Mouse (Mus musculus) limb, embryonic 15.5 days (tissue): ENCODE results near the gene Prss53. TPM values are rescaled to one million over a fixed set of nuclear protein-coding genes. Genes with fewer than 3 reads are reported as not detected.

ENCODE experiments used
- ATAC-seq: fragments of 200-750 bp; cut with Nextera tagmentation; 2 replicates; pipeline ENCODE4 v1.8.0; 2017; ENCODE audit warnings: low read depth, moderate TSS enrichment; ENCODE audit not compliant: insufficient number of reproducible peaks, low FRiP score, low TSS enrichment
- H3K27ac ChIP-seq: fragments of 300-500 bp; sonication (generic); 2 replicates; pipeline ENCODE4 v1.5.1; 2015; ENCODE audit warnings: moderate library complexity, mild to moderate bottlenecking, inconsistent platforms
- H3K27me3 ChIP-seq: fragments of 300-500 bp; sonication (generic); 2 replicates; pipeline ENCODE4 v1.6.1; 2015; ENCODE audit warnings: inconsistent platforms
- H3K36me3 ChIP-seq: fragments of 300-500 bp; sonication (generic); 2 replicates; pipeline ENCODE4 v1.6.1; 2015; ENCODE audit warnings: inconsistent platforms
- H3K4me1 ChIP-seq: fragments of 300-500 bp; sonication (generic); 2 replicates; pipeline ENCODE4 v1.6.1; 2015; ENCODE audit warnings: inconsistent platforms
- H3K4me2 ChIP-seq: fragments of 300-500 bp; sonication (generic); 2 replicates; pipeline ENCODE4 v1.6.1; 2015; ENCODE audit warnings: mild to moderate bottlenecking, inconsistent platforms
- H3K4me3 ChIP-seq: fragments of 300-500 bp; sonication (generic); 2 replicates; pipeline ENCODE4 v1.5.1; 2015; ENCODE audit warnings: mild to moderate bottlenecking, inconsistent platforms
- H3K9ac ChIP-seq: fragments of 300-500 bp; sonication (generic); 2 replicates; pipeline ENCODE4 v1.6.1; 2015; ENCODE audit warnings: inconsistent platforms
- H3K9me3 ChIP-seq: fragments of 300-500 bp; sonication (generic); 2 replicates; pipeline ENCODE4 v1.6.1; 2016; ENCODE audit warnings: inconsistent platforms
- WGBS: fragments of 180-500 bp; shearing (Covaris S2); methylation state at CpG from one replicate; pipeline ENCODE4 v1.1.7; 2015; 5-methylcytosine and 5-hydroxymethylcytosine counted together
- polyA plus RNA-seq: library from polyadenylated mRNA; unstranded; fragments of >200 nt; fragmentation: Nextera tagmentation; extraction: Ambion mirVana; gene quantifications from 2 replicates; pipeline ENCODE4 v1.2.1, GENCODE M21; 2015

Prss53 gene
- polyA plus RNA-seq, 1 experiment from 2014 or later: 2.4 TPM

DNA sequence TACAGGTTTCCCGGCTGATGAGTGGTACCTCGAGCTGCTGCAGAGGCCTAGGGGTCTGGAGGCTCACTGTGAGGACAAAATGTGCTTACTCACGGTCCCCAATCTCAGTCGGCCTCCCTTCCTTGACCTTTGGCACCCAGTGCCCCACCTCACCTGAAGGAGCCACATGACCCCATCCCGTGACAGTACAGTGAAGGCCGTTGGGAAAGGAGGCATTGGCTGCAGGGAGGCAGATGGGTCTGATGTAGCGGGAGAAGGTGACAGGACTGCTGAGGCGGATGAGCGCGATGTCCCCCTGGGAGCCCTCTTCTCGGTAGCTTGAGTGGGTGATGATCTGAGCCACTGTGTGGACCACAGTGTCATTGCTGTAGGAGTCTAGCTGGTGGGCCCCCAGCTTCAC lies 36.1 kb upstream of the Prss53 start:
- peaks cover 28% of the 10 kb centered on the region for H3K27me3 ChIP-seq
- ATAC-seq: no peak
- peaks cover 49% of the 10 kb centered on the region for H3K36me3 ChIP-seq
- H3K4me1 ChIP-seq: peaks cover 24% of the 10 kb centered on the region
- H3K9me3 ChIP-seq: no peaks in the 10 kb centered on the region
- H3K9ac ChIP-seq: no peak overlapping the region
- WGBS: 86% methylated on average over 11 of the region's 11 CpGs
- H3K27ac ChIP-seq: no peak overlapping the region
- H3K4me2 ChIP-seq: no peak overlapping the region
- no peak overlapping the region for H3K4me3 ChIP-seq

DNA sequence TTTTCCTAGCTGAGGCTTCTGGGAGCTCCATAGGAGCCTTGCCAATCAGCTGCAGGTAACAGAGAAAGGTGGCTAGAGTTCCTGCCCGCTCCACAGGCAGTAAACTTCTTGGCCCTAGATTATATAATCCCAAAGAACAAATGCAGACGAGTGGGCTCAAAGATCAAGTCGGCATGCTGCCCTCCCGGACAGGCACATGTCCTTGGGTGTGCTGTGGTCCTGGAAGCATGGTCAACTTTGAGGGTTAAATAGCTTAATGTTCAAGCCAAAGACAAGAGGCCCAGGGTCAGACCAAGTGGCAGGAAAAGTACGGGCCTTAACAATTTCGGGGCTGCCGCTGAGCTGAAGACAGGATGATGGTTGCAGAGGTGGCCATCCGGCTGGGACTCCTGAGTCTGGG lies 35.3 kb upstream of the Prss53 start:
- Histone ChIP-seq H3K9me3 (no peaks in the 10 kb centered on the region), H3K9ac (no peak overlapping the region), H3K4me3 (no peak overlapping the region), H3K27me3 (peaks cover 28% of the 10 kb centered on the region), H3K4me1 (peaks cover 17% of the 10 kb centered on the region), H3K27ac (no peak overlapping the region), H3K36me3 (peaks cover 52% of the 10 kb centered on the region), H3K4me2 (no peak overlapping the region)
- 88% methylated on average over 8 of the region's 8 CpGs for WGBS
- ATAC-seq: no peak

DNA sequence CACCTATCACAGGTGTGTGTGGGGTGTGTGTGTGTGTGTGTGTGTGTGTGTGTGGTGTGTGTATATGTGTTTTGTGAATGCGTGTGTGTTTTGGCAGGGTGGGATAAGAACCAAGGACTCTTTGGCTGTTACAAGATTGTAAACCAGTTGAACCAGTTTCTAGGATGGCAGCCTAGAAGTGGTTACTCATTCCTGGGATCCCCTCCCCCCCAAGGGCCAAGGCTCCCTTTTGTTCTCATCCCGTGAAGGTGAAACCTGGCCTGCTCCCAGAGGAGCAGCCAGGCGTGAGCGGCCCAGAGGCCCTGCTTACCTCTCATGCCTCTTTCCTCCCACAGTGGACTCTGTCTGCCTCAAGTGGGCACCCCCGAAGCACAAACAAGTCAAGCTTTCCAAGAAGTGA lies 34.5 kb upstream of the Prss53 start:
- Histone ChIP-seq H3K4me1 (peaks cover 16% of the 10 kb centered on the region), H3K4me2 (no peak overlapping the region), H3K27me3 (peaks cover 27% of the 10 kb centered on the region), H3K9ac (no peak overlapping the region), H3K9me3 (no peaks in the 10 kb centered on the region), H3K27ac (no peak overlapping the region), H3K4me3 (no peak overlapping the region), H3K36me3 (peaks cover 56% of the 10 kb centered on the region)
- no peak for ATAC-seq
- 69% methylated on average over 5 of the region's 5 CpGs for WGBS

DNA sequence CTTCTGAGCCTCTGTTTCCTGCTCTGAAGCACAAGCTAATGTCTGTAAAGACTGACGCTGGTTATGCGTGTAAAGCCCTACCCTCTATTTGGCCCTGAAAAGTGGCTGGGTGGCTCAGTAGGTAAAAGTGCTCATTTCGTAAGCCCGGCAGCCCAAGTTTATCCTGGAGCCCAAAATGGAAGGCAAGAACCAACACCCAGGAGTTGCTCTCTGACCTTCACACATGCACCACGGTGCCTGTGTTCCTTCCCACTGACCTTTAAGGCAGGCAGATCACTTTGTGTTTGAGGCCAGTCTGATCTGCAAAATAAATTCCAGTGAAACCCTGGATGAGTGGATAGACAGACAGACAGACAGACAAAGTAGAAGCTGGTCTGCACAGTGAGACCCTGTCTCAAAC lies 32.9 kb upstream of the Prss53 start:
- peaks cover 2% of the 10 kb centered on the region; the same call in 1 of the 2 replicates for H3K4me1 ChIP-seq
- no peak overlapping the region for H3K4me2 ChIP-seq
- ATAC-seq: no peak
- no peak overlapping the region for H3K9ac ChIP-seq
- no peak overlapping the region for H3K4me3 ChIP-seq
- H3K9me3 ChIP-seq: no peaks in the 10 kb centered on the region
- H3K27me3 ChIP-seq: peaks cover 12% of the 10 kb centered on the region; the same call in 1 of the 2 replicates
- peaks cover 63% of the 10 kb centered on the region for H3K36me3 ChIP-seq
- 88% methylated on average over 5 of the region's 5 CpGs for WGBS
- no peak overlapping the region for H3K27ac ChIP-seq

DNA sequence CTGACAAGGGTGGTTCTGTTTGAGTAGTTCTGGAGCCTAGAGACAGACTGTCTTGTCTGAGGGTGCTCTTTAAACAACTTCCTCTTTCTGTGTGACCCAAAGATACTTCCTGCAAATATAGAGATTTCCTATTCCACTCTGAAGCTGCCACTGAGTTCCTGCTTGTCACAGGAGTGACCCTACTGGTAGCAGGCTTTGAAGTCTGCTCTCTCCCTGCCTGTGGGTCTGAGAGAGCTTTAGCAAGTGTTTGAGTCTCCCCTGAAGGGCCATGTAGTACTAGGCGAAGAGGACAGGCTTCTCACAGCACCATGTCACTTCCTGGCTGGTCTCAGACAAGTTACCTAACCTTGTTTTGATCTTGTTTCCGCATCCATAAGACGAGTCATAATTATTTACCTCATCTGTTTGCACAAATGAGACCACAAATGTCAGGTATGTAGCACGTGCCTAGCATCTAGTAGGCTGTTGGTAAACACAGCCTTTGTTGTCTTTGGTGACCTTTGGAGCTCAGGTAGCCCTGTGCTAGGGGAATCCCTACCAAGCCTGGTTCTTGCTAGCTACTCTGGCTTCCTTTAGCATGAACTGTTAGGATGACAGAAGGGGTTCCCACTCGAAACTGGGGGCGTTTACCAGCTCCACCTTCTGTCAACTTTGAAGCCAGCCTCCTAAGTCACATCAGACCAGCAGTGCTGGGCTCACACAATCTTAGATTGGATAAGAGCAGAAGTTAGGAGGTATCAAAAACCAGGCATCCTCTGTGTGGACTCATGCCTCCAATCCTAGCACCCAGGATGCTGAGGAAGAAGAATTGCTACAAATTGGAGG lies 31.9 kb upstream of the Prss53 start:
- Histone ChIP-seq H3K9me3 (no peaks in the 10 kb centered on the region), H3K36me3 (peaks cover 68% of the 10 kb centered on the region)

DNA sequence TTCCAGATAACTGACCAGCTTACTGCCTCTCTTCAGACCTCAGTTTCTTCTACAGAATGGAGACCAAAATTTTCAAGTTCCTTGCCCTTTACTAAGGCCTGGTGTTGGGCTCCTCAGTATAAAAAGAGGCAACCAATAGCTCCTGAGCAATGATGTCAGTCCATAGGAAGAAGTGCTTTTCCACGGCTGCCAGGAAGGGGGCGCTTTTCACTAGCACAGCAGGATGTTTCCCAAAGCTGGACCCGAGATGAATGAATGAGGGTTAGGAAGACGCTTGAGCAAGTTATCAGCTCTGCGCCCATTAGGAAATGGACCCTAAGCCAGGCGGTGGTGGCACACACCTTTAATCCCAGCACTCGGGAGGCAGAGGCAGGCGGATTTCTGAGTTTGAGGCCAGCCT lies 30.7 kb upstream of the Prss53 start:
- H3K27ac ChIP-seq: no peak overlapping the region
- no peak overlapping the region for H3K4me3 ChIP-seq
- H3K4me1 ChIP-seq: no peaks in the 10 kb centered on the region
- no peaks in the 10 kb centered on the region for H3K9me3 ChIP-seq
- no peaks in the 10 kb centered on the region for H3K27me3 ChIP-seq
- ATAC-seq: no peak
- WGBS: 70% methylated on average over 8 of the region's 8 CpGs
- H3K36me3 ChIP-seq: peaks cover 69% of the 10 kb centered on the region
- H3K9ac ChIP-seq: no peak overlapping the region
- H3K4me2 ChIP-seq: no peak overlapping the region

More for the DNA sequence above, 31.9 kb upstream of the Prss53 start:
- Histone ChIP-seq H3K27ac (no peak overlapping the region), H3K27me3 (peaks cover 2% of the 10 kb centered on the region; the same call in 1 of the 2 replicates), H3K9ac (no peak overlapping the region), H3K4me2 (no peak overlapping the region), H3K4me3 (no peak overlapping the region), H3K4me1 (no peaks in the 10 kb centered on the region)
- 71% methylated on average over 6 of the region's 6 CpGs for WGBS
- ATAC-seq: no peak

DNA sequence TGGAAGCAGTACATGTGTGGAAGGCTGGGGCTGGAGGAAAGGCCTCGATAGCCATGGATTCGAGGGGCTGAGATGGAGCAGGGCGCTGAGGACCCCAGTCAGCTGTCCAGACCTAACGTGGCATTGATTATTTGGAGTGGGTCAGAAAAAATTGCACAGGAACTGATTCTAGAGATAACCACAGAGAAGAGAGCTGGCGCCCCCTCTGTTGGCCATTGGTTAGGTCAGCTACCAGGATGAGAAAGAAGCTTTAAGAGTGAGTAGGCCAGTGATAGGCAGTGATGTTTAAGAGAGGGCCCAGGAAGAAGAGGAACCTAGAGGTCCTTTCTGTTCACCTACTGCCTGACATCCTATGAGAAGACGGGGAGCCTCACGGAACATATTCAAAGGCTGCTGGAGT lies 28.5 kb upstream of the Prss53 start:
- H3K4me3 ChIP-seq: no peak overlapping the region
- H3K27ac ChIP-seq: no peak overlapping the region
- peaks cover 62% of the 10 kb centered on the region for H3K36me3 ChIP-seq
- no peaks in the 10 kb centered on the region for H3K27me3 ChIP-seq
- no peak overlapping the region for H3K4me2 ChIP-seq
- H3K9ac ChIP-seq: no peak overlapping the region
- H3K4me1 ChIP-seq: no peaks in the 10 kb centered on the region
- no peaks in the 10 kb centered on the region for H3K9me3 ChIP-seq
- no peak for ATAC-seq
- 80% methylated on average over 7 of the region's 7 CpGs for WGBS

DNA sequence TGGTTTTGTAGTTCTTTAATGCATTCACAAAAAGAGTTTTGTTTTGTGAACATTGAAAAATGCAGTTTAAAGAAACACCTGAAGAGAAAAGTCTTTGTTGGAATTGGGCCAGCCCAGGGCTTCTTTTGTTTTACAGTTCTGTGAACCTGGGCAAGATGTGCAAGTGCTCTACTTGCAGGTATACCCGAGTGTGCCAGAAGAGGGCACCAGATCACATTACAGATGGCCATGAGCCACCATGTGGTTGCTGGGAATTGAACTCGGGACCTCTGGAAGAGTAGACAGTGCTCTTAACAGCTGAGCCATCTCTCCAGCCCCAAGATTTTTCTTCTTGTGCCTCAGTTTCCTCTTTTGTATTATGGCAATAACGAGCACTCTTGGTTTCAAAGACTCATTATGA lies 27.4 kb upstream of the Prss53 start:
- no peak overlapping the region for H3K4me3 ChIP-seq
- WGBS: 53% methylated on average over 3 of the region's 3 CpGs
- ATAC-seq: no peak
- peaks cover under 1% of the 10 kb centered on the region for H3K4me1 ChIP-seq
- no peak overlapping the region for H3K9ac ChIP-seq
- peaks cover 56% of the 10 kb centered on the region for H3K36me3 ChIP-seq
- H3K27me3 ChIP-seq: no peaks in the 10 kb centered on the region
- no peak overlapping the region for H3K4me2 ChIP-seq
- H3K27ac ChIP-seq: no peak overlapping the region
- no peaks in the 10 kb centered on the region for H3K9me3 ChIP-seq

DNA sequence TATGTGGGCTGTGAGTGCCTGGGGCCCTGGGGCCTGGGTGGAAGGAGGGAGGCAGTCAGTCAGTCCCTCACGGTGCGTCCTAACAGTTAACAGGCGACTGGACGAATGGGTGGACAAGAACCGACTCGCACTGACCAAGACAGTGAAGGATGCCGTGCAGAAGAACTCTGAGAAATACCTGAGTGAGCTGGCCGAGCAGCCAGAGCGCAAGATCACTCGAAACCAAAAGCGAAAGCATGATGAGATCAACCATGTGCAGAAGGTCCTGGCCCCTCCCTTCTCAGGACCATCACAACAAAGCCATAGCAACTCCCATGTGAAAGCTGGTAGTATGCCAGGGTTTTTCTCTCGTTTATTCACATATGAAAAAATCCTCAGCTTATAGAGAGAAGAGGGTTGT lies 24.5 kb upstream of the Prss53 start:
- Histone ChIP-seq H3K9me3 (no peaks in the 10 kb centered on the region), H3K27me3 (no peaks in the 10 kb centered on the region), H3K36me3 (peaks cover 37% of the 10 kb centered on the region), H3K9ac (no peak overlapping the region), H3K4me2 (no peak overlapping the region), H3K4me1 (peaks cover 7% of the 10 kb centered on the region), H3K27ac (no peak overlapping the region), H3K4me3 (no peak overlapping the region)
- no peak for ATAC-seq
- 84% methylated on average over 12 of the region's 12 CpGs for WGBS

DNA sequence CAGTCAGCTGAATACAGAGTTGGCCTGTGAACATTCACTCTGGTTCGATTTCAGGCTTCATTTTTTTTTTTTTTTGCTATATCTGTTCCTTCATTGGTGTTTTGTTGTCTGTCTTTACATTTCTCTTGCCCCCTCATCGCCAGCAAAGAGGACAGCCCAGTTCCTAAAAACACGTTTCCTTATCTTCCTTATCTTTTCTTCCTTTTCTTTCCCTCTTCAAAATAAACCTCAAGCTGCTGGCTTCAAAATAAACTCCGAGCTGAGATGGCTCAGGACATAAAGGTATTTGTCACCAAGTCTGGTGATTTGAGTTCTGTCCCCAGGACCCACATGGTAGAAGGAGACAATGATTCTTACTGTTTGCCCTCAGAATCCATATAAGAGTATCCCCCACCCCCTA lies 22.2 kb upstream of the Prss53 start:
- peaks cover 47% of the 10 kb centered on the region for H3K36me3 ChIP-seq
- peak overlapping the region; percentile 94 for H3K4me3 ChIP-seq
- peak overlapping the region; percentile 62 for H3K4me2 ChIP-seq
- no peaks in the 10 kb centered on the region for H3K9me3 ChIP-seq
- ATAC-seq: no peak
- peak overlapping the region; percentile 94 for H3K27ac ChIP-seq
- no peaks in the 10 kb centered on the region for H3K27me3 ChIP-seq
- H3K4me1 ChIP-seq: peaks cover 7% of the 10 kb centered on the region
- H3K9ac ChIP-seq: peak overlapping the region; percentile 87
- 18% methylated on average over 4 of the region's 4 CpGs for WGBS

DNA sequence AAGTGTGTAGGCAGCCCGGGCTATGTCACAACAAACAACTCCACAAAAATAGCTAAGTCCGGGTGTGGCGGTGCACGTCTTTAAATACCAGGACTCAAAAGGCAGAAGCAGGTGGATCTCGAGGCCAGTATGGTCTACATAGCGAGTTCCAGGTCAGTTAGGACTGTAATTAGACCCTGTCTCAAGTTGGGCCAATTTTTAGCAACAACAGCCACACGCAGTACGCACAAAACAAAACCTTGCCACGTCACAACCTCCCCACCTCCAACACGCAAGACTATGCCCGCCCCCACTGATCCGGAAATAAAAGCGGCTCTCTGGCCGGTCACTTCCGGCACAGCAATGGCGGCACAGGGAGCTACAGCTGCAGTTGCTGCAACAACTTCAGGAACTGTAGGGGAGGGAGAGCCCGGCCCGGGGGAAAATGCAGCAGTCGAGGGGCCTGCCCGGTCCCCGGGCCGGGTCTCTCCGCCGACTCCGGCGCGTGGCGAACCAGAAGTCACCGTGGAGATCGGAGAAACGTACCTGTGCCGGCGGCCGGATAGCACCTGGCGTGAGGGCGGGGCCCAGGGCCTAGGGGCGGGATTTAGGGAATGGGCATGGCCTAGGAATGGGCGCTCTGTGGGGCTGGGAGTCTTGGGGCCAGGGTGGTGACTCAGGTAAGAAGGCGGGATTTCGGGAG lies 21.6 kb upstream of the Prss53 start, which contains the start of gene Kat8:
Gene Kat8, plus strand, starts transcription at position 327 of the 682 bp plus-strand sequence.
- WGBS: 1% methylated on average over 40 of the region's 40 CpGs
- peak within 1 kb of the TSS; percentile 87 for H3K9ac ChIP-seq
- H3K4me1 ChIP-seq: peaks cover 7% of the 10 kb centered on the region
- H3K4me2 ChIP-seq: peak within 1 kb of the TSS; percentile 62
- peaks cover 49% of the 10 kb centered on the region for H3K36me3 ChIP-seq
- no peaks in the 10 kb centered on the region for H3K9me3 ChIP-seq
- peak within 1 kb of the TSS; percentile 94 for H3K27ac ChIP-seq
- peak within 1 kb of the TSS; percentile 94 for H3K4me3 ChIP-seq
- no peaks in the 10 kb centered on the region for H3K27me3 ChIP-seq
- ATAC-seq: peak; percentile 90

DNA sequence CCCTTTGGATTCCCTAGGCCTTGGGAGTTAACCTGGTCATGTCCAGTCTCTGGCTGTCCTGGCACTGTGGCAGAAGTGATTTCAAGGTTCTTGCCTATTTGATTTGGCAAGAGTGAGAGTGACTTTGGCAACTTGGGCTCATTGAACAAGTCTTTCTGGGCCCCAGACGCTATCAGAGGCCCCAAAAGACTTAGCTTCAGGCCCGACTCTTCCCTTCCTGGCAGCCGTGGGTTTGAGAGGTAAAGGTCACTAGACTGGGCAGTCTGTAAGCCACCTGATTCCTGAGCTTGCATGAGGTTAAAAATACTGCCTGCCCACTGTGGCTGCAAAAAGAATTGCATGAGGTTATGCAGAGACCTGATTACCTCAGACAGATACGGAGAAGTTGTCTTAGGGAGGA lies 17.9 kb upstream of the Prss53 start:
- Histone ChIP-seq H3K4me3 (no peak overlapping the region), H3K4me1 (peaks cover 18% of the 10 kb centered on the region), H3K9me3 (no peaks in the 10 kb centered on the region), H3K4me2 (no peak overlapping the region), H3K27ac (no peak overlapping the region), H3K9ac (no peak overlapping the region), H3K27me3 (no peaks in the 10 kb centered on the region), H3K36me3 (peaks cover 50% of the 10 kb centered on the region)
- ATAC-seq: no peak
- WGBS: 87% methylated on average over 4 of the region's 4 CpGs
